Mouse (Mus musculus): ENCODE measurements around the gene Rgs8.

DNA sequence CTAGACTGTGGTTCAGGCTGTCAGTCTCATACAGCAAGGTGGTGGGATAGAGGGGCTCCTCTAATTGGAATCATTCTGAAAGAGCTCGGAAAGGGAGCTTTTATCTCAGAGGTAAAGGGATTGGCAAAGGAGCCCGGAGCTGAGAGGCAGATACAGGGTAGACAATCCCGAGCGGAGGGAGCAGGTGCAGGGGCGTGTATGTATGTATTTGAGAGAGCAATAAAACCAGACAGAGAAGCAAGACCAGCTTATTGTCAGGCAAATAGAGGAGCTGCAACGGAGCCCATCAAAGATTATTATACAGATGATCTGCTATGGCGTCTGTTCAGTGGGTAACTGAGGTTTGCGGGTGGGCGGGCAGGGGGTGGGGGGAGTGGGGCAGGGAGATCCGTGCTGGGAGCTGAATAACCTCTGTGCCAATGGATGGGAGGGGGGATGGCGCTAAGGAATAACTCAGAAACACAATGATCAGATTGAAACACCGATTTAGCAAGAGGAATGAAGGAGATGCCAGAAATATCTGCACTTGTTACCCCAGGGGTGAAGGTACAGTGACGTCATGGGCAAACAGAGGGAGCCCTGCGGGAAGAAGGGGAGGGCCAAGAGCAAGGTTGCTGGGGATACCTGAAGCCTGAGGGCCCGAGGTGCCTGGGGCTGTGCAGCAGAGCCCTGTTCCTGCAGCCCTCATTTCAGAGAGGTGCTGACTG lies 8.3 kb downstream of the Rgs8 start:
- TF ChIP-seq CTCF (IDR thresholded peaks at IDR 0.05; ENCODE audit: low read depth, low read length) (no peak), POLR2A (IDR thresholded peaks at IDR 0.05; ENCODE audit: borderline replicate concordance, low read depth, low read length) (no peak)
